Mouse (Mus musculus) kidney, postnatal 0 days (tissue): ENCODE data around the gene Gm38392. TPM values are rescaled to one million over a fixed set of nuclear protein-coding genes. Genes with fewer than 3 reads are reported as not detected.

ENCODE experiments used
- ATAC-seq: fragments of 200-750 bp; cut with Nextera tagmentation; replicated peaks from 2 replicates; pipeline ENCODE4 v1.8.0; 2017; ENCODE audit warnings: low read depth, moderate number of reproducible peaks, moderate TSS enrichment, moderate library complexity; ENCODE audit not compliant: low FRiP score
- DNase-seq: peaks from one replicate; pipeline ENCODE4 v3.0.0-alpha.2; 2016; ENCODE audit warnings: low spot score
- H3K27ac ChIP-seq: fragments of 300-500 bp; sonication (generic); 2 replicates; pipeline ENCODE4 v1.5.1; 2014; ENCODE audit warnings: mild to moderate bottlenecking
- H3K27me3 ChIP-seq: fragments of 300-500 bp; sonication (generic); 2 replicates; pipeline ENCODE4 v1.6.1; 2014; ENCODE audit warnings: low read length, mixed read lengths; ENCODE audit not compliant: insufficient read depth
- H3K36me3 ChIP-seq: fragments of 300-500 bp; sonication (generic); 2 replicates; pipeline ENCODE4 v1.6.1; 2014; ENCODE audit warnings: low read length, mixed read lengths; ENCODE audit not compliant: insufficient read depth
- H3K4me1 ChIP-seq: fragments of 300-500 bp; sonication (generic); replicated peaks from 2 replicates; pipeline ENCODE4 v1.6.1; 2014; ENCODE audit warnings: antibody characterized with exemption, low read length, mixed read lengths; ENCODE audit not compliant: insufficient read depth
- H3K4me2 ChIP-seq: fragments of 300-500 bp; sonication (generic); 2 replicates; pipeline ENCODE4 v1.6.1; 2014; ENCODE audit warnings: mild to moderate bottlenecking, low read length, moderate library complexity, mixed read lengths
- H3K4me3 ChIP-seq: fragments of 300-500 bp; sonication (generic); replicated peaks from 2 replicates; pipeline ENCODE4 v1.5.1; 2014; ENCODE audit warnings: low read depth, low read length
- H3K9ac ChIP-seq: fragments of 300-500 bp; sonication (generic); 2 replicates; pipeline ENCODE4 v1.6.1; 2014; ENCODE audit warnings: low read depth, low read length
- H3K9me3 ChIP-seq: fragments of 300-500 bp; sonication (generic); replicated peaks from 2 replicates; pipeline ENCODE4 v1.6.1; 2016; ENCODE audit warnings: low read length, inconsistent platforms, mixed read lengths
- CTCF ChIP-seq: IDR thresholded peaks from 2 replicates; pipeline ENCODE4 v1.5.1; 2016; ENCODE audit warnings: antibody characterized with exemption, low read depth, mild to moderate bottlenecking, moderate library complexity
- WGBS: fragments of 180-500 bp; shearing (Covaris S2); extraction: QIAGEN DNeasy Blood & Tissue Kit; methylation state at CpG from one replicate; pipeline ENCODE4 v1.1.7; 2014; 5-methylcytosine and 5-hydroxymethylcytosine counted together
- polyA plus RNA-seq: library from polyadenylated mRNA; unstranded; fragments of >200 nt; fragmentation: Nextera tagmentation; extraction: Ambion mirVana; gene quantifications from 2 replicates; pipeline ENCODE4 v1.2.1, GENCODE M21; 2015

The Gm38392 gene
- polyA plus RNA-seq, 1 experiment from 2014 or later: 3.8 TPM

- DNase-seq (no peak), ATAC-seq (no peak)
- no peaks in the 10 kb centered on the region for H3K4me1 ChIP-seq
- no peak overlapping the region for H3K27ac ChIP-seq
- no peak overlapping the region for H3K9ac ChIP-seq
- no peak for TF ChIP-seq CTCF
- H3K36me3 ChIP-seq: no peaks in the 10 kb centered on the region
- WGBS: 55% methylated on average over 4 of the region's 4 CpGs
- no peaks in the 10 kb centered on the region for H3K27me3 ChIP-seq
- no peaks in the 10 kb centered on the region for H3K9me3 ChIP-seq
- no peak overlapping the region for H3K4me3 ChIP-seq
- H3K4me2 ChIP-seq: no peak overlapping the region
Measured at GRCm38 (mm10) chr3:88227260-88227659, 59.8 kb downstream of the Gm38392 start.

DNA sequence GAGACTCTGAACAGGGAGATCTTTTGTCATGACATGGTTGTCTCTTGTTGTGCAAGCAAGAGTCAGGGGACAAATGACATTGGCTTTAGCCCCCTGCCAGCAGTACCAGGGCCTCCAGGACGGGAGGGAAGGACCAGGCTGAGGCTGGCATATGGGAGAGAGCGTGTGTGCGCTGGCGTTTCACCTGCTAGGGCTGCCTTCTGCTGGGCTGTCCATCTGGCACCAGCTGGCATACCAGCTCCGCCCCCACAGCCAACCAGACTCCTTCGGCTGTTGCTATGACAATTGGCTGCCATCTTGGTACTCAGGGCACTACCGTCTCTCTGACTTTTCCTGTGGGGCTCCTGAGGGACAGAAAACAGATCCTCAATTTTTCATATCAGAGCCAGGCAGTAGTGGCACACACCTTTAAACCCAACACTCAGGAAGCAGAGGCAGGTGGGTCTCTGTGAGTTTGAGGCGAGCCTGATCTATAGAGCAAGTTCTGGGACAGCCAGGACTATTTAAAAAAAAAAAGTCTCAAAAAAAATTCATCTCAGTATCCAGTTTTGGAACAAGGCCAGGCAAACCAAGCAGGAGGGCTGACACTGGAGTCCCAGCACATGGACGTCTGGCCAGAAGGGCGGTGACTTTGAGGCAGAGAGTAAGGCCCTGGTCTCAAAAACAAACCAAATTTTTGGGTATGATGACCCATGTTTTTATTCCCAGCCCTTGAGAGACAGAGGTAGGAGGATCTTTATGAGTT, 60.7 kb downstream of the Gm38392 start:
- Histone ChIP-seq H3K4me2 (no peak overlapping the region), H3K27me3 (no peaks in the 10 kb centered on the region), H3K9ac (no peak overlapping the region), H3K4me3 (no peak overlapping the region), H3K4me1 (no peaks in the 10 kb centered on the region), H3K36me3 (no peaks in the 10 kb centered on the region), H3K9me3 (no peaks in the 10 kb centered on the region), H3K27ac (no peak overlapping the region)
- ATAC-seq (no peak), DNase-seq (no peak)
- TF ChIP-seq CTCF: no peak
- 79% methylated on average over 10 of the region's 10 CpGs for WGBS

GRCm38 (mm10) chr3:88224929-88225328, 62.1 kb downstream of the Gm38392 start:
- H3K27me3 ChIP-seq: peaks cover 5% of the 10 kb centered on the region; the same call in 1 of the 2 replicates
- 69% methylated on average over 2 of the region's 2 CpGs for WGBS

GRCm38 (mm10) chr3:88222446-88222845, 64.6 kb downstream of the Gm38392 start:
- no peak for ATAC-seq
- H3K9me3 ChIP-seq: no peaks in the 10 kb centered on the region
- no peaks in the 10 kb centered on the region for H3K4me1 ChIP-seq
- no peak for TF ChIP-seq CTCF
- no peak overlapping the region for H3K4me2 ChIP-seq
- H3K27me3 ChIP-seq: peaks cover 26% of the 10 kb centered on the region
- H3K9ac ChIP-seq: no peak overlapping the region
- 82% methylated on average over 6 of the region's 6 CpGs for WGBS
- no peak for DNase-seq
- H3K27ac ChIP-seq: no peak overlapping the region
- no peaks in the 10 kb centered on the region for H3K36me3 ChIP-seq
- H3K4me3 ChIP-seq: no peak overlapping the region

More at GRCm38 (mm10) chr3:88224929-88225328, 62.1 kb downstream of the Gm38392 start:
- H3K4me2 ChIP-seq: no peak overlapping the region
- no peaks in the 10 kb centered on the region for H3K9me3 ChIP-seq
- TF ChIP-seq CTCF: no peak
- no peak overlapping the region for H3K27ac ChIP-seq
- ATAC-seq: no peak
- no peak overlapping the region for H3K4me3 ChIP-seq
- no peak for DNase-seq
- H3K9ac ChIP-seq: no peak overlapping the region
- H3K4me1 ChIP-seq: no peaks in the 10 kb centered on the region
- no peaks in the 10 kb centered on the region for H3K36me3 ChIP-seq

DNA sequence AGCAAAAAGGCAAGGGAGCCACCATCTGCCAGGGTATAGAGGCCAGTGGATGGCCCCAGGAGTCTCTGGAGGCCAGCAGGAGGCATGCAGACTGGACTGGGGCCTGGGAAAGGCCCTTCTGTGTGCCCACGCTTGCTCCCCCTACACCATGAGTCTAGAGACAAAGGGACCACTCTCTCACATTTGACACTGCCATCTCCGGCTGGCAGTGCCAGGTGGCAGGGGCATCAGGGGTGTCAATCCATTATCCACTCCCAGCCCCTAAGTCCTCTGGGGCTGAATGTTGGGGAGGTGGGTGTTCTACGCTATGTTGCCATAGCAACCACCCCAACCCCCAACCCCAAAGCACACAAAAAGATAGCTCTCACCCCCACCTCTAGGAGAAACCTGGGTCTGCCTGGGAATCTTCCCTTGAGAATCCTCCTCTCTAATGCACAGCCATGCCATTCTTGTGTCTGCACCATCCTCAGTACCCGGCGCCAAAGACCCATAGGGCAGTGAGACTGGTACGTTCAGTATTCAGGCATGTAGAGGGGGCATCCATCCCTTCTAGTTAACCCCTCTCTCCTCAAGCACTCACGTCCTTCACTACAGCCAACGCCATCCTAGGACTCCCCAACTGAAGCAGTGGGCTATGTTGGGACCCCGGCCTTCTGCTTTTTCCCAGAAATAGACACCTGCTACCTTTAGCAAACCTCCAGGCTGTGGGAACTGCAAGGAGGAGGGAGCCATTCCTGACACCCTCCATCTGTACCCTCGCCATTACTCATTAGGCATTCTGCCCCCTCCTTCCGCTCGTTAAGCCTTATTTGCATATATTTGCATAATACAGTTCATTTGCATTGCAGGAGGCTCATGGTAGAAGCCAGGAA, 65.3 kb downstream of the Gm38392 start:
- DNase-seq: no peak
- Histone ChIP-seq H3K27me3 (peaks cover 33% of the 10 kb centered on the region), H3K4me2 (no peak overlapping the region)

DNA sequence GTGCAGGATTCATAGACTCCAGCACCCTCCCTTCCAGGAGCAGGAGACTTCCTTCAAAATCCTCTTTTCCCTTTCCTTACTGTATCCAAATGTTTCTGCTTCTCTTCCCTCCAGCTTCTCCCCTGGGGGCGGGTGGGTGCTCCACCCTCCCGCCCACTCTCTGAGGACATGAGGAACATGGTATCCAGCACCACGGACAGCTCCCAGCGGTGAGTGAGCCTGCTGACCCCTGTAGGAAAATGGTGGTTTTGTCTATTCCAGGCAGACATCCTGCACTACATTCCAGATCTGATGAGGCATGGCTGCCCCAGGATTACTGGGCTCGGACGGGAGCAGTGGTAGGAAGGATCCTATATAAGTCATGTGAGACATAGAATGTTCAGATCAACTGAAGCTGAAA, 66.2 kb downstream of the Gm38392 start:
- peak; percentile 63 for TF ChIP-seq CTCF
- H3K27me3 ChIP-seq: peaks cover 41% of the 10 kb centered on the region
- H3K36me3 ChIP-seq: no peaks in the 10 kb centered on the region
- H3K27ac ChIP-seq: no peak overlapping the region
- H3K4me1 ChIP-seq: no peaks in the 10 kb centered on the region
- 0% methylated on average over 6 of the region's 6 CpGs for WGBS
- H3K9me3 ChIP-seq: no peaks in the 10 kb centered on the region
- H3K9ac ChIP-seq: no peak overlapping the region
- no peak; the same call in 1 of the 2 replicates for ATAC-seq
- peak; percentile 93 for DNase-seq
- no peak overlapping the region for H3K4me2 ChIP-seq
- H3K4me3 ChIP-seq: no peak overlapping the region

More for the DNA sequence above, 65.3 kb downstream of the Gm38392 start:
- TF ChIP-seq CTCF: no peak
- Histone ChIP-seq H3K9me3 (no peaks in the 10 kb centered on the region), H3K4me3 (no peak overlapping the region), H3K36me3 (no peaks in the 10 kb centered on the region), H3K27ac (no peak overlapping the region), H3K4me1 (no peaks in the 10 kb centered on the region), H3K9ac (no peak overlapping the region)
- 56% methylated on average over 12 of the region's 12 CpGs for WGBS
- no peak for ATAC-seq
